Mouse (Mus musculus) kidney, adult 2 months (tissue): Measurements from ENCODE around the gene Rhob. TPM values are rescaled to one million over a fixed set of nuclear protein-coding genes. Genes with fewer than 3 reads are reported as not detected.

ENCODE experiments used
- DNase-seq: peaks from one replicate; pipeline ENCODE4 v3.0.0; 2021
- H3K27ac ChIP-seq: fragments of 200-500 bp; 2 replicates; pipeline ENCODE4 v1.5.1; 2012; ENCODE audit warnings: low read depth, low read length, control low read depth, inconsistent platforms; ENCODE audit not compliant: insufficient read depth
- H3K27me3 ChIP-seq: fragments of 200-500 bp; replicated peaks from 2 replicates; pipeline ENCODE4 v1.6.1; 2012; ENCODE audit warnings: mild to moderate bottlenecking, moderate library complexity, low read length, inconsistent platforms; ENCODE audit not compliant: control insufficient read depth, insufficient read depth
- H3K36me3 ChIP-seq: fragments of 200-500 bp; 2 replicates; pipeline ENCODE4 v1.6.1; 2012; ENCODE audit warnings: mild to moderate bottlenecking, moderate library complexity, low read length, inconsistent platforms; ENCODE audit not compliant: control insufficient read depth, insufficient read depth
- H3K4me1 ChIP-seq: fragments of 200-500 bp; 2 replicates; pipeline ENCODE4 v1.6.1; 2011; ENCODE audit warnings: low read length; ENCODE audit not compliant: control insufficient read depth, insufficient read depth
- H3K4me3 ChIP-seq: fragments of 200-500 bp; 2 replicates; pipeline ENCODE4 v1.5.1; 2011; ENCODE audit warnings: mild to moderate bottlenecking, low read depth, low read length, control low read depth; ENCODE audit not compliant: insufficient read depth
- CTCF ChIP-seq: fragments of 200-500 bp; conservative IDR thresholded peaks from 2 replicates; pipeline ENCODE4 v1.5.1; 2011; ENCODE audit warnings: low read depth, mild to moderate bottlenecking, control low read depth, low read length, moderate library complexity, mixed read lengths; ENCODE audit not compliant: insufficient read depth, insufficient read length
- POLR2A ChIP-seq: fragments of 200-500 bp; IDR thresholded peaks from one replicate; pipeline ENCODE4 v1.6.1; 2011; ENCODE audit warnings: low read depth, low read length, control low read depth
- WGBS: fragments of 180-500 bp; shearing (Covaris S2); methylation state at CpG from one replicate; pipeline ENCODE4 v1.1.7; 2018; 5-methylcytosine and 5-hydroxymethylcytosine counted together
- polyA plus RNA-seq: library from polyadenylated mRNA; depleted of rRNA; stranded (reverse); fragments of >200 nt; gene quantifications from 2 replicates; pipeline ENCODE4 v1.2.3, GENCODE M21; 2012

Rhob gene
- polyA plus RNA-seq, 1 experiment = 128 TPM

- no peaks in the 10 kb centered on the region for H3K36me3 ChIP-seq
- H3K4me3 ChIP-seq = no peak overlapping the region
- WGBS = 43% methylated on average over 4 of the region's 4 CpGs
- no peak for DNase-seq
- no peaks in the 10 kb centered on the region for H3K4me1 ChIP-seq
- H3K27me3 ChIP-seq = no peaks in the 10 kb centered on the region
- TF ChIP-seq CTCF (no peak), POLR2A (no peak)
- H3K27ac ChIP-seq = no peak overlapping the region
Observed at GRCm38 (mm10) chr12:8472051-8472450, 27.8 kb downstream of the Rhob start.

GRCm38 (mm10) chr12:8470962-8471361 is 28.8 kb downstream of the Rhob start:
- 95% methylated on average over 2 of the region's 2 CpGs for WGBS
- no peak for TF ChIP-seq POLR2A
- no peak for TF ChIP-seq CTCF
- Histone ChIP-seq H3K4me1 (no peaks in the 10 kb centered on the region), H3K27ac (no peak overlapping the region), H3K36me3 (no peaks in the 10 kb centered on the region), H3K27me3 (no peaks in the 10 kb centered on the region), H3K4me3 (no peak overlapping the region)
- no peak for DNase-seq

GRCm38 (mm10) chr12:8469742-8470494 is 29.9 kb downstream of the Rhob start:
- H3K27ac ChIP-seq = no peak overlapping the region
- TF ChIP-seq POLR2A (no peak), CTCF (no peak)
- no peaks in the 10 kb centered on the region for H3K4me1 ChIP-seq
- H3K36me3 ChIP-seq = no peaks in the 10 kb centered on the region
- no peaks in the 10 kb centered on the region for H3K27me3 ChIP-seq
- H3K4me3 ChIP-seq = no peak overlapping the region
- peak; percentile 53 for DNase-seq
- WGBS = 77% methylated on average over 25 of the region's 25 CpGs

GRCm38 (mm10) chr12:8468221-8468865 is 31.5 kb downstream of the Rhob start:
- Histone ChIP-seq H3K36me3 (no peaks in the 10 kb centered on the region), H3K4me1 (no peaks in the 10 kb centered on the region), H3K27ac (peak overlapping the region; percentile 69), H3K27me3 (no peaks in the 10 kb centered on the region), H3K4me3 (no peak overlapping the region)
- DNase-seq = peak; percentile 63
- TF ChIP-seq CTCF (no peak), POLR2A (no peak)

GRCm38 (mm10) chr12:8467029-8467924 is 32.5 kb downstream of the Rhob start:
- Histone ChIP-seq H3K27ac (0 out of 2 replicates have a peak overlapping the region, but pooled peaks have one; percentile 69), H3K4me3 (no peak overlapping the region), H3K4me1 (no peaks in the 10 kb centered on the region), H3K36me3 (no peaks in the 10 kb centered on the region), H3K27me3 (no peaks in the 10 kb centered on the region)
- WGBS = 58% methylated on average over 12 of the region's 12 CpGs
- TF ChIP-seq CTCF = no peak
- TF ChIP-seq POLR2A = no peak
- DNase-seq = no peak

- 95% methylated on average over 3 of the region's 3 CpGs for WGBS
Observed at GRCm38 (mm10) chr12:8465680-8466079, 34.1 kb downstream of the Rhob start.

More at GRCm38 (mm10) chr12:8465680-8466079, 34.1 kb downstream of the Rhob start:
- H3K4me1 ChIP-seq = no peaks in the 10 kb centered on the region
- no peak overlapping the region for H3K27ac ChIP-seq
- TF ChIP-seq POLR2A (no peak), CTCF (no peak)
- H3K4me3 ChIP-seq = no peak overlapping the region
- DNase-seq = no peak
- H3K36me3 ChIP-seq = no peaks in the 10 kb centered on the region
- no peaks in the 10 kb centered on the region for H3K27me3 ChIP-seq
